Mouse (Mus musculus) E14TG2a.4 (cell line): Measurements from ENCODE around the gene Osbp2.

ENCODE experiments used
- CTCF ChIP-seq: conservative IDR thresholded peaks from 2 replicates; pipeline ENCODE4 v1.5.1; 2014; ENCODE audit warnings: low read length
- NANOG ChIP-seq: IDR thresholded peaks from 2 replicates; pipeline ENCODE4 v1.6.1; 2014; ENCODE audit warnings: borderline replicate concordance, low read length, mixed read lengths
- POU5F1 ChIP-seq: IDR thresholded peaks from 2 replicates; pipeline ENCODE4 v1.6.1; 2014; ENCODE audit warnings: low read length, borderline replicate concordance

- TF ChIP-seq CTCF = no peak
- TF ChIP-seq POU5F1 = no peak
- no peak for TF ChIP-seq NANOG
These were observed 40.3 kb downstream of the Osbp2 start for GRCm38 (mm10) chr11:3823378-3823777.
